ENCODE assay signal across 8 mouse cellular contexts in genomic region chr11:22858441-22859300, GRCm38 (mm10). TPM values are rescaled to one million over a fixed set of nuclear protein-coding genes. Genes with fewer than 3 reads are reported as not detected.
A peak's percentile ranks its signal among the peaks of the same experiment; 100 is the strongest.
DNase-seq lines count a peak whose midpoint lies in the region; ATAC-seq lines count a peak whose summit lies in the region.

No protein-coding gene starts in this region.

- peaks cover 16% of the 10 kb centered on the region for H3K4me1 ChIP-seq in heart, embryonic 15.5 days (replicated peaks)
- H3K4me1 ChIP-seq in midbrain, embryonic 14.5 days (ENCODE audit: control insufficient read depth, insufficient read depth, low read length) = peaks cover 15% of the 10 kb centered on the region

- no peaks in the 10 kb centered on the region for H3K36me3 ChIP-seq in heart, embryonic 15.5 days
- H3K36me3 ChIP-seq in midbrain, embryonic 14.5 days (ENCODE audit: control insufficient read depth, insufficient read depth, low read length) = no peaks in the 10 kb centered on the region

- peak; percentile 11 to 20 for DNase-seq in layer of hippocampus, postnatal 36 days
- DNase-seq in layer of hippocampus, postnatal 25 days (ENCODE audit: extremely low spot score in 1 of 2, low spot score in 1 of 2) = no peak
- DNase-seq in kidney, postnatal 36 days = peak; percentile 74 to 80
- peak; percentile 32 for DNase-seq in midbrain, embryonic 14.5 days
- peak; percentile 69 for DNase-seq in thymus, postnatal 25 days
- no peak for DNase-seq in gastrocnemius, postnatal 10 days

- H3K9me3 ChIP-seq in heart, embryonic 15.5 days (replicated peaks) = no peaks in the 10 kb centered on the region
- H3K9me3 ChIP-seq in midbrain, embryonic 14.5 days (ENCODE audit: control insufficient read depth, low read length) = no peaks in the 10 kb centered on the region

- H3K4me2 ChIP-seq in heart, embryonic 15.5 days = peak overlapping the region; percentile 99
- peak overlapping the region; percentile 99 for H3K4me2 ChIP-seq in midbrain, embryonic 14.5 days (ENCODE audit: low read length)

- WGBS in heart, embryonic 15.5 days = 3% methylated on average over 50 of the region's 50 CpGs
- 2% methylated on average over 50 of the region's 50 CpGs for WGBS in midbrain, embryonic 14.5 days

- peak; percentile 19 for ATAC-seq in activated CD4-positive, CD25-positive, alpha-beta regulatory T cell, adult 4 months
- no peak for ATAC-seq in heart, embryonic 15.5 days (replicated peaks; ENCODE audit: insufficient number of reproducible peaks, insufficient read depth, low FRiP score, low read depth)
- peak; percentile 28; the same call in 1 of the 2 replicates for ATAC-seq in midbrain, embryonic 14.5 days (ENCODE audit: low FRiP score, low TSS enrichment)

- H3K4me3 ChIP-seq in heart, embryonic 15.5 days = peak overlapping the region; percentile 85
- peak overlapping the region; percentile 67 for H3K4me3 ChIP-seq in midbrain, embryonic 14.5 days (replicated peaks; ENCODE audit: low read depth, low read length)

- H3K27me3 ChIP-seq in heart, embryonic 15.5 days = 0 out of 2 replicates have a peak, but pooled peaks cover 4% of the 10 kb centered on the region
- H3K27me3 ChIP-seq in midbrain, embryonic 14.5 days (ENCODE audit: control insufficient read depth, insufficient read depth, low read length) = peaks cover 71% of the 10 kb centered on the region

- peak overlapping the region; percentile 87 for H3K9ac ChIP-seq in heart, embryonic 15.5 days
- H3K9ac ChIP-seq in midbrain, embryonic 14.5 days (replicated peaks; ENCODE audit: low read length) = peak overlapping the region; percentile 64

- H3K27ac ChIP-seq in heart, embryonic 15.5 days = peak overlapping the region; percentile 81
- no peak overlapping the region for H3K27ac ChIP-seq in midbrain, embryonic 14.5 days (replicated peaks; ENCODE audit: low read depth, low read length)

RNA-seq across cellular contexts. Expression of gene B3gnt2, which starts 2.1 kb away (rescaled TPM):
- total RNA-seq in layer of hippocampus, postnatal 36 days (2021) = 10 to 100 TPM; 12.2 to 17.4 TPM
- 10 to 100 TPM; 13.6 to 15.9 TPM for total RNA-seq in layer of hippocampus, postnatal 25 days (2021)
- polyA plus RNA-seq in activated CD4-positive, CD25-positive, alpha-beta regulatory T cell, adult 4 months (2017; shearing (Covaris generic)) = 1 to 10 TPM; 4.7 to 9.8 TPM
- polyA plus RNA-seq in heart, embryonic 15.5 days (2015; fragmentation: Nextera tagmentation; extraction: Ambion mirVana) = 6.5 and 6.9 TPM in 2 replicates
- polyA plus RNA-seq in midbrain, embryonic 14.5 days (2014; fragmentation: Nextera tagmentation; extraction: Ambion mirVana) = 1.3 and 2.6 TPM in 2 replicates
- 1 to 10 TPM; 4.0 to 4.4 TPM for total RNA-seq in gastrocnemius, postnatal 10 days (2021)

Comparison
In these comparisons a context has a peak if more than half of its experiments do, and no peak if none do; other contexts are left out.
1. DNase-seq: peak in layer of hippocampus, postnatal 36 days (2 of 2), kidney, postnatal 36 days (2 of 2), midbrain, embryonic 14.5 days (single experiment) and thymus, postnatal 25 days (single experiment); none in layer of hippocampus, postnatal 25 days (0 of 2) and gastrocnemius, postnatal 10 days (single experiment).